Mouse (Mus musculus): ENCODE data around the gene Ccdc15. TPM values are rescaled to one million over a fixed set of nuclear protein-coding genes. Genes with fewer than 3 reads are reported as not detected.
A peak's percentile ranks its signal among the peaks of the same experiment; 100 is the strongest.

Gene Ccdc15
- polyA plus RNA-seq, 1 experiment from 2014 or later, result 4.8 TPM

- Histone ChIP-seq H3K4me2 (ENCODE audit: low read length) (peak overlapping the region; percentile 83), H3K4me1 (replicated peaks; ENCODE audit: insufficient read depth, low read length) (peaks cover 4% of the 10 kb centered on the region; the same call in 1 of the 2 replicates), H3K36me3 (ENCODE audit: insufficient read depth, low read length) (no peaks in the 10 kb centered on the region), H3K4me3 (replicated peaks; ENCODE audit: low read depth, low read length) (peak overlapping the region; percentile 42), H3K27me3 (ENCODE audit: insufficient read depth, low read length) (no peaks in the 10 kb centered on the region), H3K9me3 (replicated peaks; ENCODE audit: low read length) (no peaks in the 10 kb centered on the region), H3K9ac (ENCODE audit: low read depth, low read length) (peak overlapping the region; percentile 50; the same call in 1 of the 2 replicates), H3K27ac (no peak overlapping the region)
- DNase-seq (ENCODE audit: low spot score) (no peak), ATAC-seq (replicated peaks; ENCODE audit: low FRiP score, low read depth) (no peak)
- no peak for TF ChIP-seq CTCF (IDR thresholded peaks at IDR 0.05; ENCODE audit: low read depth)
- WGBS, result 27% methylated on average over 6 of the region's 6 CpGs
Observed at GRCm38 (mm10) chr9:37254531-37255110, 93.6 kb downstream of the Ccdc15 start.

GRCm38 (mm10) chr9:37250631-37251030 lies 97.6 kb downstream of the Ccdc15 start:
- Histone ChIP-seq H3K36me3 (ENCODE audit: insufficient read depth, low read length) (no peaks in the 10 kb centered on the region), H3K27me3 (ENCODE audit: insufficient read depth, low read length) (no peaks in the 10 kb centered on the region), H3K9ac (ENCODE audit: low read depth, low read length) (no peak overlapping the region), H3K4me1 (replicated peaks; ENCODE audit: insufficient read depth, low read length) (peaks cover 3% of the 10 kb centered on the region; the same call in 1 of the 2 replicates), H3K9me3 (replicated peaks; ENCODE audit: low read length) (no peaks in the 10 kb centered on the region), H3K27ac (no peak overlapping the region), H3K4me3 (replicated peaks; ENCODE audit: low read depth, low read length) (no peak overlapping the region), H3K4me2 (ENCODE audit: low read length) (no peak overlapping the region)
- no peak for DNase-seq (ENCODE audit: low spot score)
- 85% methylated on average over 6 of the region's 6 CpGs for WGBS
- ATAC-seq (replicated peaks; ENCODE audit: low FRiP score, low read depth), result no peak
- no peak for TF ChIP-seq CTCF (IDR thresholded peaks at IDR 0.05; ENCODE audit: low read depth)

- no peak for ATAC-seq (replicated peaks; ENCODE audit: low FRiP score, low read depth)
- Histone ChIP-seq H3K36me3 (ENCODE audit: insufficient read depth, low read length) (no peaks in the 10 kb centered on the region), H3K9me3 (replicated peaks; ENCODE audit: low read length) (no peaks in the 10 kb centered on the region), H3K4me1 (replicated peaks; ENCODE audit: insufficient read depth, low read length) (no peaks in the 10 kb centered on the region), H3K4me2 (ENCODE audit: low read length) (no peak overlapping the region), H3K9ac (ENCODE audit: low read depth, low read length) (no peak overlapping the region), H3K4me3 (replicated peaks; ENCODE audit: low read depth, low read length) (no peak overlapping the region), H3K27me3 (ENCODE audit: insufficient read depth, low read length) (no peaks in the 10 kb centered on the region), H3K27ac (no peak overlapping the region)
- no peak for DNase-seq (ENCODE audit: low spot score)
- TF ChIP-seq CTCF (IDR thresholded peaks at IDR 0.05; ENCODE audit: low read depth), result no peak
- 63% methylated on average over 3 of the region's 3 CpGs for WGBS
Observed at GRCm38 (mm10) chr9:37249976-37250375, 98.3 kb downstream of the Ccdc15 start.

GRCm38 (mm10) chr9:37248381-37248906 lies 99.8 kb downstream of the Ccdc15 start:
- H3K9ac ChIP-seq (ENCODE audit: low read depth, low read length), result no peak overlapping the region
- H3K27ac ChIP-seq, result no peak overlapping the region
- no peak overlapping the region for H3K4me2 ChIP-seq (ENCODE audit: low read length)
- DNase-seq (ENCODE audit: low spot score) (peak; percentile 23), ATAC-seq (replicated peaks; ENCODE audit: low FRiP score, low read depth) (no peak)
- H3K4me1 ChIP-seq (replicated peaks; ENCODE audit: insufficient read depth, low read length), result no peaks in the 10 kb centered on the region
- H3K4me3 ChIP-seq (replicated peaks; ENCODE audit: low read depth, low read length), result no peak overlapping the region
- WGBS, result 13% methylated on average over 3 of the region's 3 CpGs
- peak; percentile 22; the same call in 1 of the 2 replicates for TF ChIP-seq CTCF (IDR thresholded peaks at IDR 0.05; ENCODE audit: low read depth)
- no peaks in the 10 kb centered on the region for H3K36me3 ChIP-seq (ENCODE audit: insufficient read depth, low read length)
- H3K27me3 ChIP-seq (ENCODE audit: insufficient read depth, low read length), result no peaks in the 10 kb centered on the region
- no peaks in the 10 kb centered on the region for H3K9me3 ChIP-seq (replicated peaks; ENCODE audit: low read length)

GRCm38 (mm10) chr9:37247429-37247828 lies 100.8 kb downstream of the Ccdc15 start:
- no peak for TF ChIP-seq CTCF (IDR thresholded peaks at IDR 0.05; ENCODE audit: low read depth)
- DNase-seq (ENCODE audit: low spot score) (no peak), ATAC-seq (replicated peaks; ENCODE audit: low FRiP score, low read depth) (no peak)
- Histone ChIP-seq H3K4me1 (replicated peaks; ENCODE audit: insufficient read depth, low read length) (no peaks in the 10 kb centered on the region), H3K4me3 (replicated peaks; ENCODE audit: low read depth, low read length) (no peak overlapping the region), H3K9me3 (replicated peaks; ENCODE audit: low read length) (no peaks in the 10 kb centered on the region), H3K9ac (ENCODE audit: low read depth, low read length) (no peak overlapping the region), H3K4me2 (ENCODE audit: low read length) (no peak overlapping the region), H3K27me3 (ENCODE audit: insufficient read depth, low read length) (no peaks in the 10 kb centered on the region), H3K27ac (no peak overlapping the region), H3K36me3 (ENCODE audit: insufficient read depth, low read length) (no peaks in the 10 kb centered on the region)

GRCm38 (mm10) chr9:37245810-37246209 lies 102.4 kb downstream of the Ccdc15 start:
- Histone ChIP-seq H3K36me3 (ENCODE audit: insufficient read depth, low read length) (no peaks in the 10 kb centered on the region), H3K4me3 (replicated peaks; ENCODE audit: low read depth, low read length) (no peak overlapping the region), H3K9me3 (replicated peaks; ENCODE audit: low read length) (no peaks in the 10 kb centered on the region), H3K4me1 (replicated peaks; ENCODE audit: insufficient read depth, low read length) (no peaks in the 10 kb centered on the region), H3K27me3 (ENCODE audit: insufficient read depth, low read length) (no peaks in the 10 kb centered on the region), H3K9ac (ENCODE audit: low read depth, low read length) (no peak overlapping the region), H3K4me2 (ENCODE audit: low read length) (no peak overlapping the region), H3K27ac (no peak overlapping the region)
- no peak for ATAC-seq (replicated peaks; ENCODE audit: low FRiP score, low read depth)
- no peak for TF ChIP-seq CTCF (IDR thresholded peaks at IDR 0.05; ENCODE audit: low read depth)
- WGBS, result 92% methylated on average over 1 of the region's 1 CpGs
- DNase-seq (ENCODE audit: low spot score), result no peak
